Mouse (Mus musculus): ENCODE data around the gene S1pr5.
"Not testable (repeated sequence)": the region's sequence is repeated elsewhere in the genome, so short reads cannot be mapped to it uniquely, and the experiment has no call there.

The S1pr5 gene

GRCm38 (mm10) chr9:21248326-21248725 is at the start of gene S1pr5:
S1pr5 (minus strand) TSS chr9:21248443.
- no peak for DNase-seq (ENCODE audit: extremely low spot score)

DNA sequence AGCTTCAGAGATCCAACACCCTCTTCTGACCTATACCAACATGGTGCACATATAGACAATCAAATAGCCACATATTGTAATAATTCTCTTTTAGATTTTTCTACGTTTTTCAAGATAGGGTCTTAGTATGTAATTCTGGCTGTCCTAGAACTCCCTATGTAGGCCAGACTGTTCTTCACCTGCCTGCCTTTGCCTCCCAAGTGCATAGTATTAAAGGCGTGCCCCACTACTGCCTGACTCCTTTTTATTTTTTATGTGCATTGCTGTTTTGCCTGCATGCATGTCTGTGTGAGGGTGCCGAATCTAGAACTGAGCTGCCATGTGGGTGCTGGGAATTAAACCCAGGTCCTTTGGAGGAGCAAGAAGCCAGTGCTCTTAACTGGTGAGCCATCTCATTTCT is 44.0 kb upstream of the S1pr5 start:
- no peak for DNase-seq (ENCODE audit: extremely low spot score)

GRCm38 (mm10) chr9:21291868-21292267 is 43.6 kb upstream of the S1pr5 start:
- DNase-seq (ENCODE audit: extremely low spot score), result not testable (repeated sequence)

GRCm38 (mm10) chr9:21291022-21291787 is 43.0 kb upstream of the S1pr5 start, which contains the start of gene Cdkn2d:
Cdkn2d (minus strand) TSS chr9:21291407.
- peak; percentile 100 for DNase-seq (ENCODE audit: extremely low spot score)

DNA sequence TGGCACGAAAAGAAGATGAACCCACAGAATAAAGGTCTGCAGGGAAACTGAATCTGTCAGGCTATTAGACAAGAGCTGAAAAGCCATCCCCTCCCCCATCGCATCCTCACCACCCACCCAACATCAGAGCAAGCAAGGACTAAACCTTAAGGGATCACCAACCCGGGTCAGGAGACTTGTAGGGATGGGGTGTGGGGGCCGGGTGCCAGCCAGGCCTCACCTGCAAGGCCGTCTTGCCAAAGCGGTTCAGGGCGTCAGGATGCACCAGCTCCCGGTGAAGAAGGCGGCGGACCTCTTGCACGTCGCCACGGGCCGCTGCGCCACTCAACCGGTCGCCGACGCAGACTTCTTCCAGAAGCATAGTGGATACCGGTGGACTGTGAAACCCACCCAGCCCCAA is 42.3 kb upstream of the S1pr5 start:
- no peak for DNase-seq (ENCODE audit: extremely low spot score)

- DNase-seq (ENCODE audit: extremely low spot score), result no peak
Measured at GRCm38 (mm10) chr9:21289337-21289671, 41.1 kb upstream of the S1pr5 start.

DNA sequence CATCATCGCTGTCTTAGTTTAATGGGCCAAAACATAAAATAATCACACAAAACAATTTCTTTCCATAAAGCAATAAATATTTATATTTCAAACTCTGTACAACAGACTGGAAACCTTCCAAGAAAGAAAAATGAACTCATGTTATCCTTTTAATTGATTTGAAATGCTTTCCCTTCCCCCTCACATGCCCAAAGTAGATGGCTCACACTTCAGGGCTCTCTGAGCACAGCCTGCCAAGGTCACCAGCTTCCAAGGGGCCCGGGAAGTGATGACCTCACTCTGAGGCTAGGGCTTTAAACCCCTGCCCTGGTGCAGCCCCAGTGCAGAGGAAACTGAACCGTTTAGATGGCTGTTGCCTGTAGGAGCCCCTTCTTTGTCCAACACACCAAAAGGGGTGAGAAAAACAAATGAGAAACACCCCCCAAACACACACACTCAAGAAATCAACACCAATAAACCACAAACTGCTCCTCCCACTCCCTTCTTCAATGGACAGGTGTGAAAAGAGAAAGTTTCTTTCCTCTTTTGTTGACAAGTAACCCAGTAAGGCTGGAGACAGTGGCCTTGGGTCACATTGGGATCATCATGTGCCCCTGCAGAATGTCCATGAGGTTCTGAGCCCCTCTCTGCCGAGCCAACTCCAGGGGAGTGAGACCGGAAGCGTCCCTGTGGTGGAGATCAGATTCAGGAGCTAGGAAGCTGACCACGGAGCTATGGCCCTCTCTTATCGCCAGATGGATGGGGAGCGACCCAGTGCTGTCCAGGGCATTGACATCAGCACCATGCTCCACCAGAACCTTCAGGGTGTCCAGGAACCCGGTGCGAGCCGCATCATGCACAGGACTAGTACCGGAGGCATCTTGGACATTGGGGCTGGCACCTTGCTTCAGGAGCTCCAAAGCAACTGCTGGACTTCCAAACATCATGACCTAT is 40.4 kb upstream of the S1pr5 start:
- DNase-seq (ENCODE audit: extremely low spot score), result no peak

DNA sequence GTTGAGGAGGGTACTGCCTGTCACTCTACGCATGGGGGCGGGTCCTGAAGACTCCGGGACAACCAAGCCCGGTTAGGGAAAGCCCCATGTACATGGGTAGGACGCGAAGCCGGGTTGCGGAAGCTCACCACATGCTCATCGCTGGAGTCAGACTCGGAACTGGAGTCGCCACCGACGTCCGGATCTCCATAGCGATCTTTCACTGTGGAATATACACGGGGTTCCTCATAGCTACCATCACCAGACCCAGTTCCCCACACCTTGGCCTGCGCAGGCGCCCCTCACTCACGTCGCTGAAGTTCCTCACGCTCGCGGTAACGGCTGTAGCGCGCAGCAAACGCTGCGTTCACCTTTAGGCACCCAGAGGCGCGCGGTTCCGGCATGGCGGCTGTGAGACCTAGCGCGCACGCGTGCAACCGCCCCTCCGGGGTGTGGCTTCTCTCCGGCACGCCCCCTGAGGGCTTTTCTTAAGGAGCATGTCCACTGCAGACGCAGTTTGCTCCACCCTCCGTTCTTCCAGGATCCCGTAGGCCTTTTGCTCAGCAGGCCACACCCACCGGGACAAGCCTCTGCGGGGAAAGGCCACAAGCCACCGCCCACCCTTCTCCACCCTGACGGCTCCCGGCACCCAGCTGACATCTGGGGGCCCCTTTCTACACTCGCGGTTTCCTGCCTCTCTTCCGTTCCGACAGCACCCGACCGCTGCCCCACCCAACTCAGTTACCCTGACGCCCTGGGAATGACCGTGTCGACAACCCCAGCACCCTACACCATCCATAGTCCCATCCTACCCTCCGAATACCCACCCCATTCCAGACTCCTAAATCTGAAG is 39.5 kb upstream of the S1pr5 start, which contains the start of gene Kri1:
Kri1 (minus strand) TSS at position 399 of the 832 bp plus-strand sequence.
- DNase-seq (ENCODE audit: extremely low spot score), result peak; percentile 93

DNA sequence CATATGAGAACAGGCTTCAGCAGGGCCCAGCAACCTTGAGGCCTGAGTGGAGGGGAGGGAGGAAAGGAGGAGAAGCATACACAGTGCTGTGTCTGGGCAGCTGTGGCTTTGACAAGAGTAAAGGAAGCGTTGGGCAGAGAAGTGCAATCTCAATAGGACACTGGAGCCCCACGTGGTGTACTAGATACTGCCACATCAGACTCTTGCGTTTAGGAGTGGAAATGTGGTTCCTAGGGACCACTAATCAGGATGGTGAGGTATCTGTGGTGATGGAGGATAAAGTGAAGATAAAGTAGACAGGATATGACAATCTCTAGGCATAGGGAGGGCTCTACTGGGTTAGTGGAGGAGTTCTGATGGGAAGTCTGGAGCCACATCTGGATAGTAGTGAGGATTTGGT is 38.5 kb upstream of the S1pr5 start:
- DNase-seq (ENCODE audit: extremely low spot score), result no peak

- DNase-seq (ENCODE audit: extremely low spot score), result no peak
Measured at GRCm38 (mm10) chr9:21283994-21284393, 35.8 kb upstream of the S1pr5 start.

GRCm38 (mm10) chr9:21283591-21283990 is 35.3 kb upstream of the S1pr5 start:
- DNase-seq (ENCODE audit: extremely low spot score), result no peak

DNA sequence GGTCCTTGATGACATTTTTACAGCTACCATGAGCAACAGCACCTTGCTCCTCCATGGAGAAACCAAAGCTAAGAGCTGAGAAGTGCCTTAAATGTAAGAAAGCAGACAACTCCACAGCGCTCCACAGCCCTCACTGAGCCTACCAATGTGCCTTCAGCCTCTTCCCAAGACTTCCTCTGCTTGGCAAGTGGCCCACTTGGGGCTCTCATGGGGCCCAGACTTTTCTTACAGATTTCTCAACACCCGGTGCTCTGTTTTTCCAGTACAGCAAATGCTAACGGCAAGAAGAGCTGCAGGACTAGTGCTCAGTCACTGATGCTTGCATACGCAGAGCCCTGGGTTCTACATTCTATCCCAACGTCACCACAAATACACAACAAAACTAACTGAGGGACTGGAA is 29.5 kb upstream of the S1pr5 start:
- DNase-seq (ENCODE audit: extremely low spot score), result no peak

GRCm38 (mm10) chr9:21276307-21276706 is 28.1 kb upstream of the S1pr5 start:
- DNase-seq (ENCODE audit: extremely low spot score), result no peak

DNA sequence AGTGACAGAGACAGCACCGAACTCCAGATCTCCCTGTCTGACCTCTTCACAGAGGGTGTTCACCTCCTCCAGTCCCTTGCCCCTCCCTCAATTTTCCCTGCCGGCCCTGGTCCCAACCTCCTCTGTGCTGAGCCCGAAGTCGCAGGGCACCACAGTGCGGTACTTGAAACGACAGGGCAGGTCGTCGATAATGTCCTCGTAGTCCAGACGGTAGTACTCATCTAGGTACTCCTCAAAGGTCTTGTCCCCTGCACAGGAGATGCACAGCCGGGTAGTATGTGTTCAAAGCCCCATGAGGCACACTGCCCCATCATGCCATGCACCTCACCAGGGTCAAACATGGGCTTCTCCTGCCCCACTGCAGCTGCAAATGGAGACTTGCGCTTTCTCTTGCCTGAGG is 27.5 kb upstream of the S1pr5 start:
- no peak for DNase-seq (ENCODE audit: extremely low spot score)

- no peak for DNase-seq (ENCODE audit: extremely low spot score)
Measured at GRCm38 (mm10) chr9:21275013-21275710, 26.9 kb upstream of the S1pr5 start.

DNA sequence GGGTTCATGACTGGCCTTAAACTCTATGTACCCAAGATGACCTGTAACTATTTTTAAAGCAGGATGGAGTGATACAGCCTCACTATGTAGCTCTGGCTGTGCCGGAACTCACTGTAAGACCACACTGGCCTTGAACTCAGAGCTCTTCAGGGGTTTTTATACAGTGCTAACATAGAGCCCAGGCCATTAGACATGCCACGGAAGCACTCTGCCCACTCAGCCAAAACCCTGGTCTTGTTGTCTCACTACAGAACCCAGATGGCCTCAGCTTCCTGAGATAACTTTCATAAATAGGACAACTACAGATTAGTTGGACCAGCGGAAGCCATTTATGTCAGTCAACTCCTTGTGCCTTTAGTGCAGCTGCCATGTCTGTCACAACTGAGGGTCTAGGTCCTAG is 26.1 kb upstream of the S1pr5 start:
- no peak for DNase-seq (ENCODE audit: extremely low spot score)

- DNase-seq (ENCODE audit: extremely low spot score), result no peak
Measured at GRCm38 (mm10) chr9:21273520-21274228, 25.4 kb upstream of the S1pr5 start.

DNA sequence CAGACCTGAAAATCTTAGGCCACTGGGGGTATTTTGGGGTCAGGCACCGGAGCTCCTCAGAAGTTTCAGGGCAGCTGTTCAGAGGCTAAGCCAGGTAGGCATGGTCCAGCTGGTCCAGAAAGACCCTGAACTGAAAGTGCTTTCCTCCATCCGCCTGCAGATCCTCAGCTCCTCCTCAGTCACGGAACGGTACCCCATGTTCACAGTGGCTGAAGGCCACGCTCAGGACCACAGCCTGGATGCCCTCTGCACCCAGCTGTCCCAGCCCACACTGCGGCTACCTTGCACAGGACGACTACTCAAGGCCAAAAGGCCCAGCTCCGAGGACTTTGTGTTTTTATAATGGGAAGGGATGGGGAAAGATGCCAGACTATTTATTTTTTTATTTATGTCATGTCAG is 24.9 kb upstream of the S1pr5 start:
- no peak for DNase-seq (ENCODE audit: extremely low spot score)

DNA sequence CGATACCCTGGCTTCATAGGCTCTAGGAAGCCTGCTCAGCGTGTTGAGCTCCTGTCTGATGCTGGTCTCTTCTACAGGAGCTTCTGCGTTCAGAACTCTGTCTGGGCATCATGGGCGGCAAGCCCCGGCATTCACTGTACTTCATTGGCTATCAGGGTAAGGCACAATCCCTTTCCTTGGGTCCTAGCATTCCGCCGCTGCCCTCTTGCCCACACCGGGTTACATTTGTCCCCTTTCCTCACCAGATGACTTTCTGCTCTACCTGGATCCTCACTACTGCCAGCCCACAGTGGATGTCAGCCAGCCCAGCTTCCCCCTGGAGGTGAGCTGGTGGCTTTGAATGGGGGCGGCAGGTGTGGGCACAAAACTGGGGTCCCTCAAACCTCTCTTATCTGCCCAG is 24.1 kb upstream of the S1pr5 start:
- no peak for DNase-seq (ENCODE audit: extremely low spot score)

- DNase-seq (ENCODE audit: extremely low spot score), result not testable (repeated sequence)
Measured at GRCm38 (mm10) chr9:21269590-21269989, 21.3 kb upstream of the S1pr5 start.

- no peak for DNase-seq (ENCODE audit: extremely low spot score)
Measured at GRCm38 (mm10) chr9:21268305-21268704, 20.1 kb upstream of the S1pr5 start.
